Mouse (Mus musculus) left cerebral cortex, adult 18-20 months (tissue): ENCODE results near the gene Tsku. TPM values are rescaled to one million over a fixed set of nuclear protein-coding genes. Genes with fewer than 3 reads are reported as not detected.

Experiments used
- total RNA-seq, 2 experiments: library from RNA; stranded (reverse); gene quantifications; 2 replicates each; pipeline ENCODE4 v1.2.3; 2021

Tsku gene
- total RNA-seq, 2 experiments from 2014 or later: 2.1 to 3.1 TPM

Other genes starting within 250 kb of the Tsku start
- gene Myo7a, start 241.8 kb downstream of the Tsku start, total RNA-seq: 10 to 100 TPM in 1 of 2 experiments, 1 to 10 TPM in 1; 9.9 to 10.3 TPM
- under 1 TPM; 0.60 to 0.66 TPM for gene Omp, start 215.8 kb downstream of the Tsku start, total RNA-seq
- gene Capn5, start 183.1 kb downstream of the Tsku start, total RNA-seq: 10 to 100 TPM; 30.4 to 35.0 TPM
- under 1 TPM; 0.21 to 0.42 TPM for gene B3gnt6, start 161.8 kb downstream of the Tsku start, total RNA-seq
- gene Acer3, start 40.1 kb downstream of the Tsku start, total RNA-seq: 10 to 100 TPM; 20.8 to 25.0 TPM
- gene Gucy2d, start 79.1 kb upstream of the Tsku start, total RNA-seq: not detected
- 1 to 10 TPM; 5.9 to 6.4 TPM for gene Lrrc32, start 128.0 kb upstream of the Tsku start, total RNA-seq